Mouse (Mus musculus) lung, postnatal 4 days (tissue): ENCODE results near the gene Pgd.
"Not testable (repeated sequence)": the region's sequence is repeated elsewhere in the genome, so short reads cannot be mapped to it uniquely, and the experiment has no call there.

Experiments used
- DNase-seq, 2 experiments: peaks; one replicate each; pipeline ENCODE4 v3.0.0; 2021

The Pgd gene

DNA sequence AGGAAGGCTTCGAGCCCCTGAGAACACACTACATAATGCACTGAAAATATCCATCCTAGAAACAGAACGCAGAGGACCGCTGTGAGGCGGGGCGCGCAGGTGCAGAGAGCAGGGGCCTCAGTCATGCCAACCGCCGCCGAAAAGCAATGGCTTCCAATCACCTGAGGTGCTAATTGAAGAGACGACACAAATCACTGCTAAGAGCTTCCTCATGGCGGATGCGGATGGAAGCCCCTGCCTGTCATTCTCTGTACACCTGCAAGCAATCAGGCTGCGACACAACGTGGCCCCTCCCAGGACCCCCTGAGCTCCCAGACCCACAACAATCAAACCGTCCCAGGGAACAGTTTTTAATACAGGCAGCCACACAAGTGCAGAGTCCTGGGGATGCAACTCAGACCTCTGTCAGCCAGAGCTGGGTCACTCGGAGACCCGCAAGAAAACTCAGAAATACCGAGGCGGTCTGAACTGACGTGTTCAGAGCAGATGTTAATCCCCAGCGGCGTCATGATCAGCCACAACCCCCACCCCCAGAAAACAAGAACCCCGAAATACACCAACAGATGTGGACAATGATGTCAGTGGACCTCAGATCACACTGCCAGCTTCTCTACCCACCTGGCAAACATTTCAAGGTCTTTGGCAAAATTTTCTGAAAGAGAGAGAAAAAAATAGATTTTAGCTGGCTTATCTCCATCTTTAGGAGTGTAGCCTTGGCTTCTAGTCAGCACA lies 35.4 kb downstream of the Pgd start:
- DNase-seq: no peak

DNA sequence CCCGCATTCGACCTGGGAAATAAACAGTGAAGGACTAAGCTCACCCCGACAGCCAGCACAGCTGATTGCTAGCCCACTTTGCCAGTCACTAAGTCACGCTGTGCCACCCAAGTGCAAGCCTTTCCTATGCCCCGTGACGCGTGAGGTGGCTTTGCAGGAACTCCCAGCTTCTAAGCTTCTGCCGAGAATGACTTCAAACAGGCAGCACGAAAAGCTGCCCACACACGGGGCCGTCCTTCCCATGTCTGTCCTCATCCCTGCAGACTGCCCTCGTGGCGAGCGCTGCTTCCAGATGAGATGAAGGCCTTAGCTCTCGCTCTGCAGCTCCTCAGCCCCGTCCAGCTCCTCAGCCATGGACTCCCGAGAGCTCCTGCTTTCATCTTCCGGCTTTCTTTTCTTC lies 38.1 kb downstream of the Pgd start:
- no peak for DNase-seq

DNA sequence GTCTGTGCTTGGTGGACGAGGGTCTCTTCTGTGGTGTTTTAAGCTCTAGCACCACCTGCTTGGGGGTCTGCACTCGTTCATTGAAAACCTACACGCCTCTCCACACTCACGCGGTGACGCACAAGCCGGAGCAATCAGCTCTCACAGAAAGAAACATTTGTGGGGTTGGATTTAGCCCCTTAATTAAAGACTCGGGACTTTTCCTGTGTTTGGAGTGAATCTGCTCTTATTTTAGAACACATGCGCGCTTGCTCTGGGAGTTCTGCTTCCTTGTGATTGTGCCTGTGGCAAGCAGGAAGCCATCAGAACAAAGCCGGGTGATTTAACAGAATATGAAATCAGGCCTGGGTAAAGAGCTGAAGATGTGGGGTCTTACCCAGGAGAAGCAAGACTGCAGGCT lies 39.9 kb downstream of the Pgd start, which contains the start of gene Cort:
Gene Cort, minus strand, starts transcription at position 101 of the 400 bp plus-strand sequence.
- DNase-seq: no peak

DNA sequence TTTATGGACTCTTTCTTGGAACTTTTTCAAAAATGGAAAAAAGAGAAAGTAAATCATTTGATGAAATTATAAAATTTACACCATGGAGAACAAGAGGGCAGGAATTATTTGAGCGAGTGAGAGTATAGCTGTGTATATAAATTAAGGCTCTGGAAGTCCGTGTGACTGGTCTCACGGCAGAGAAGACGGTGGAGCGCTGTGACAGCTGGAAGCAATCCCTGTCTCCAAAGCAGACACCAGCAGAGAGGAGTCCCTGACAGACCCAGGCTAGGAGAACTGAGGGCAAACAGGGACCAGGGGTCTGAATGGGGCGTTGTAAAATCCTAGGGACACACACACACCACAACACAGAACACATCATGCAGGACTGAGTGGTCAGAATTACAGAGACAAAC lies 40.5 kb downstream of the Pgd start:
- DNase-seq: no peak

DNA sequence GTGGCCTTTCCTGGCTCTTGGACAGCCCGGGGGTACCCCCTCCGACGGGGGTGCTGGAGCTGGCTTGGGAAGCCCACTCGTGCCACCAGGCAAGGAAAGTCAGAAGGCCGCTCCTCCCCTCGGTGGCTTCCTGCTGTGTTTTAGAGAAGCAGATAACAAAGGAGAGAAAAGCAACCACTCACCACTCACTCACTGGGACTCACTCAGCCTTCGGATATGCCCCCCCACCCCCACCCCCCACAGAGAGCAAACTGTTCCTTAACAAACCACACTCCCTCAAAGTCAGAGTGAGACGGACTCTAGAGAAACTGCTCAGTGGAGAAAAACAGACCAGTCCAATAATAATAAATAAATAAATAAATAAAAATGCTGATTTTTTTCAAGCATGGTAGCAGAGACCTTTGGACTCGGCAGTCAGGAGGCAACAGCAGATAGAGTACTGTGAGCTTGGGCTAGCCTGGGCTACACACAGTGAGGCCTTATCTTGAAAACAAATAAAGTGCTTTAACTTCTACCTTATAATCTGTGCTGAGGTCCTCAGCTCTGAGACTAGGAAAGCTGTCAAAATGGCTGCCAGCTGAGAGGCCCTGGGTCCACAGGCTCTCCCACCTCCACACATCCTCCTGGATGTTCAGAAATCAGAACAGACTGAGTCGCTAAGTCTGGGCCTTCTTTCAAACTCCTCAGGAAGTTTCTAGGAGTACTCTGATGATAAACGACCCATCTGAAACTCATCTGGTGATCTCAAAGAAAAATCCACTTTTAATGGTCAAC lies 41.0 kb downstream of the Pgd start:
- no peak for DNase-seq

DNA sequence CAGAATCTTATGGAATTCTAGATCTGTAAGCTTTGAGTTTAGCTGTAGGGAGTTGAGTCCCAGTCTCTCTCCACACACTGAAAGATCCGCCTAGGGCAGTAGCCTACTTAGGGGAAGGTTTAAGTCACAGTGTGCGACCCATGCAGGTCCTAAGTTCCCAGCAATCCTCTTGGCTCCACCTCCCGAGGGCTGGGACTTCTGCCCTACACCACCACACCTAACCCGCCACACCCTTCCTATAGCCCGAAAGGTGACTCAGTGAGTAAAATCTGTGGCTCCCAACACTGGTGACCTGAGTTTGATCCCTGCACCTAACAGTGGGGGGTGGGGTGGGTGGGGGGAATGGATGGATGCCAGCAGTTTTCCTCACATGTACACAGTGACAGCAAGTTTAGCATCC lies 43.1 kb downstream of the Pgd start:
- DNase-seq: no peak

DNA sequence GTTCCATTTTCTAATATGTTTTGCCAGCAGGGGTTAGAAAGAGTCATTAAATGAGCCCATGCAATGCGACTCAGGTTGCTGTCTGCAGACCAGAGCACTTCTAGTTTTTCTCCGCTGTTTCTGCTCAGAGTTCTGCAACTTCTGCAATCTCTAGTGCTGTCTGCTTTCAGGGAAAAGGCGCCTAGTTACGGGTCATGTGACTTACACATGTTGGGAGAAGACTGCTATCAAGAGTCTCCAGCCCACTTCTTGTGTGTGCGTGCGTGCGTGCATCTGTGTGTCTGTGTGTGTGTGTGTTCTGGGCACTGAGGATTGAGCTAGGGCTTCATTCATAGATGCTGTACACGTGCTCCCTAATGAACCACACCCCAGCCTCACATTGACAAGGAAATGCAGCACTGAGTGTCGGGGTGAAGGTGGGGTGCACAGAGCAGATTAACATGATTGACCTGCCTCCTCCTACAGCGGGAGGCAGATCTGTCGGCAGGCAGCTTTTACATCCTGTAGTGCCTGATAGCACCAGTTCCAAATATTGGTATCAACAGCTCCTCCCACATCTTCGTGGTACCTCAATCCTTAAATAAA lies 46.5 kb downstream of the Pgd start:
- not testable (repeated sequence) for DNase-seq

DNA sequence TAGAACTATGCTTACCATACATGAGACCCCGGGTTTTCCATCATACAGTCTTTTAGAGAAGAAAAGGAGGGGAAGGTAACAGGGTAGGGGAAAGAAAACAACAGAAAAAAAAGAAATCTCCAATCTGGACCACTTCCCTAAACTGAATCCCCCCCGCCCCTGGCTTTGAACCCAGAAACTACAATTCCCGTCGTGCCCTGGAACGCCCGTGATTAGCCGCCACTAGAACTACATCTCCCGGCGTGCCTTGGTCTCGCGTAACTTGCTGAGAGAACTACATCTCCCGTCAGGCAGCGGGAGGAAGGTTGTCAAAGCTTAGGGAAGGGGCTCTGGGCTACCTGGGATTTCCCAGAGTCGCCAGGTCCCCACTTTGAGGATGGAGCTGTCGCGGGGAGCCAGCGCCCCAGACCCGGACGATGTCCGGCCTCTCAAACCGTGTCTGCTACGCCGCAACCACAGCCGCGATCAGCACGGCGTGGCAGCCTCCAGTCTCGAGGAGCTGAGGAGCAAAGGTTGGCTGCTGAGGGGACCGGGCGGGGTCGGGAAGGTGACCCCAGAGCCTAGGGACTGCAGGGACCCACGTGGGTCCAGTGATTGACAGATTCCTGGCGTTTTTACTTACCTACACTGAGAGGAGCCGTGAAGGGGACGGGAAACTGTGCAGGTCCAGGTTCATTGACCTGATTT lies 62.6 kb downstream of the Pgd start, which contains the start of gene Dffa:
Gene Dffa, plus strand, starts transcription at position 272 of the 687 bp plus-strand sequence.
- peak; percentile 89 to 94 for DNase-seq

DNA sequence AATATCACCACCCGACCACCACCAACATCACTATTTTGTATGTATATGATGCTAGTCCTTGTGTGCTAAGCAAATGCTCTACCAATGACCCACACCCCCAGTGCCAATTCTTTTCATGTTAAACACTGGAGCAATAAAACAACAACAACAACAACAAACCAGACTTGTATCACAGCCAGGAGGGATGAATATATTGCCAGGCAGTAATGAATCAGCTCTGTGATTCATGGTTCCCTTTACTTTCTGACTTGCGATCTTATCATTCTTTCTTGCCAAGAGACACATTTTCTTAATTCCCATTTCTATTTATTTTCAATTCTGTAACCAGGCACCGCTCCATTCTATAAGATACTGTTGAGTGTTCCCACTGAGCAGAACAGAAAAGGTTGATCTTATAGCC lies 65.1 kb downstream of the Pgd start:
- DNase-seq: no peak

DNA sequence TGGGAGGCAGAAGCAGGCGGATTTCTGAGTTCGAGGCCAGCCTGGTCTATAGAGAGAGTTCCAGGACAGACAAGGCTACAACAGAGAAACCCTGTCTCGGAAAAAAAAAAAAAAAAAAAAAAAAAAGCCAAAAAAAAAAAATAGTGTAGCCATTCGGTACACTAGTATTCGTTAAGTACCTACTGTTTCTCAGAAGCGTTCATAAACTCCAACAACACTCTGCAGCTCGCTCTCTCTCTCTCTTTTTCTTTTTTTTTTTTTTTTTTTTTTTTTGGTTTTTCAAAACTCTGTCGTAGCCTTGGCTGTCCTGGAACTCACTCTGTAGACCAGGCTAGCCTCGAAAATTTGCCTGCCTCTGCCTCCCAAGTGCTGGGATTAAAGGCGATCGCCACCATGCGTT lies 66.1 kb downstream of the Pgd start:
- not testable (repeated sequence) for DNase-seq
